Mouse (Mus musculus) ES-E14 (cell line): ENCODE measurements at regions not wholly inside any gene's neighbourhood (a gene's known extent, or its start where the extent isn't known, plus 50 kb on each side); places are given as distances from the start of the nearest gene placed in this dataset.

Experiments
- DNase-seq: peaks from one replicate; pipeline ENCODE4 v3.0.0-alpha.2; 2013; ENCODE audit warnings: low read depth, low spot score
- H3K27ac ChIP-seq: 2 replicates; pipeline ENCODE4 v1.5.1; 2012; ENCODE audit warnings: low read depth, mild to moderate bottlenecking, low read length, moderate library complexity, mixed read lengths; ENCODE audit not compliant: poor library complexity, insufficient read depth, severe bottlenecking
- H3K36me3 ChIP-seq: 2 replicates; pipeline ENCODE4 v1.6.1; 2012; ENCODE audit warnings: mild to moderate bottlenecking, low read length, moderate library complexity, mixed read lengths; ENCODE audit not compliant: control insufficient read depth, poor library complexity, insufficient read depth, severe bottlenecking
- H3K4me1 ChIP-seq, 2 experiments: fragments of 150-350 bp in 1 of 2; sonication (generic) in 1 of 2; 2 replicates each; pipeline ENCODE4 v1.6.1; 2012; ENCODE audit warnings: low read length in 2 of 2, mild to moderate bottlenecking in 1 of 2, mixed read lengths in 1 of 2; ENCODE audit not compliant: control insufficient read depth in 2 of 2, insufficient read depth in 2 of 2, poor library complexity in 1 of 2
- H3K4me3 ChIP-seq, 2 experiments: fragments of 150-350 bp in 1 of 2; sonication (generic) in 1 of 2; 2 replicates each; pipeline ENCODE4 v1.5.1; 2012; ENCODE audit warnings: low read length in 2 of 2, low read depth in 1 of 2, mild to moderate bottlenecking in 1 of 2, mixed read lengths in 1 of 2; ENCODE audit not compliant: insufficient read depth in 1 of 2, poor library complexity in 1 of 2, severe bottlenecking in 1 of 2
- H3K9ac ChIP-seq: 2 replicates; pipeline ENCODE4 v1.6.1; 2012; ENCODE audit warnings: low read depth, mild to moderate bottlenecking, low read length, mixed read lengths; ENCODE audit not compliant: poor library complexity, insufficient read depth, severe bottlenecking
- H3K9me3 ChIP-seq: fragments of 150-350 bp; sonication (generic); 2 replicates; pipeline ENCODE4 v1.6.1; 2012; ENCODE audit warnings: low read depth, mild to moderate bottlenecking, low read length; ENCODE audit not compliant: control insufficient read depth, insufficient read depth
- CHD2 ChIP-seq: IDR thresholded peaks from 2 replicates; pipeline ENCODE4 v1.6.1; 2014; ENCODE audit warnings: mild to moderate bottlenecking, low read depth, low read length, inconsistent platforms
- HCFC1 ChIP-seq: IDR thresholded peaks from 2 replicates; pipeline ENCODE4 v1.6.1; 2012; ENCODE audit warnings: low read length, inconsistent platforms, borderline replicate concordance; ENCODE audit not compliant: insufficient read depth
- MAFK ChIP-seq: IDR thresholded peaks from 2 replicates; pipeline ENCODE4 v1.6.1; 2014; ENCODE audit warnings: mild to moderate bottlenecking, low read depth, low read length, inconsistent platforms; ENCODE audit not compliant: insufficient read depth
- ZC3H11A ChIP-seq: IDR thresholded peaks from 2 replicates; pipeline ENCODE4 v1.6.1; 2012; ENCODE audit warnings: low read depth, mild to moderate bottlenecking, inconsistent platforms, low read length, borderline replicate concordance
- ZNF384 ChIP-seq: IDR thresholded peaks from 2 replicates; pipeline ENCODE4 v1.6.1; 2012; ENCODE audit warnings: low read depth, low read length, inconsistent platforms
- in situ Hi-C, 2 experiments: fragments of 600-800 bp; cut with MboI; formaldehyde crosslinking; loops; one replicate each; pipeline ENCODE4 v1.15.1; 2025; ENCODE audit warnings: low sequenced_read_pairs in 2 of 2, inconsistent platforms in 1 of 2; ENCODE audit not compliant: unreplicated experiment in 2 of 2

DNA sequence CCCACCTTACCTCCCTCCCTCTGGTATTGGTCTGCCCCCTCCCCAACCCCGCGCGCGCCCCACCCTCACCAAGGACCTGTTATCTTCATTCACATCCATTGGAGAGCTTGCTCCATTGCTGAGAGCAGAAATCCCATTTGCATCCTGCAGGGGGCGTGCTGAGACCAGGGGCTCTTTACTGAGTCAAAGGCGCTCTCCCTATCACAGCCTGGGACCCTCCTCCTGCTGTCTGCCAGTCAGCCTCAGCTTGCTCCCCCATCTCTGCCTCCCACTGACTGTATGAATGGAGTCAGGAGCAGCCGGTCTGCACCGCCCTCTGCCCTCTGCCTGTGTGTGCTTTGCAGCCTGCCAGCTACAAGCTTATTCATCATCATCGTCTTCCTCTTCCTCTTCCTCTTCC, 221.5 kb upstream of the Mocs1 start:
- no peak overlapping the region for H3K27ac ChIP-seq
- peak; percentile 59 for DNase-seq
- in situ Hi-C loops: no loop called here

GRCm38 (mm10) chr17:49208315-49208820, 219.8 kb upstream of the Mocs1 start:
- Histone ChIP-seq H3K27ac (no peak overlapping the region), H3K36me3 (no peaks in the 10 kb centered on the region), H3K9me3 (no peaks in the 10 kb centered on the region), H3K9ac (no peak overlapping the region), H3K4me3 (no peak overlapping the region), H3K4me1 (peaks cover 0 to 9% of the 10 kb centered on the region in 2 experiments; a peak in 2 of 4 replicates)
- in situ Hi-C loops: no loop called here
- TF ChIP-seq ZC3H11A (no peak), MAFK (no peak), HCFC1 (no peak), ZNF384 (no peak), CHD2 (no peak)
- peak; percentile 30 for DNase-seq

More for the DNA sequence above, 221.5 kb upstream of the Mocs1 start:
- Histone ChIP-seq H3K4me3 (no peak overlapping the region), H3K9ac (no peak overlapping the region), H3K36me3 (no peaks in the 10 kb centered on the region), H3K9me3 (no peaks in the 10 kb centered on the region), H3K4me1 (peaks cover 0 to 9% of the 10 kb centered on the region in 2 experiments; a peak in 2 of 4 replicates)
- TF ChIP-seq ZNF384: no peak
- TF ChIP-seq MAFK: no peak
- TF ChIP-seq HCFC1: no peak
- 0 out of 2 replicates have a peak, but pooled peaks have one; percentile 5 for TF ChIP-seq ZC3H11A

- in situ Hi-C loops: no loop called here
- Histone ChIP-seq H3K9me3 (no peaks in the 10 kb centered on the region), H3K4me3 (no peak overlapping the region), H3K4me1 (no peaks in the 10 kb centered on the region), H3K27ac (no peak overlapping the region), H3K36me3 (no peaks in the 10 kb centered on the region), H3K9ac (no peak overlapping the region)
- no peak for DNase-seq
- TF ChIP-seq MAFK (no peak), ZNF384 (no peak), HCFC1 (no peak), CHD2 (no peak), ZC3H11A (no peak)
These were observed 215.2 kb upstream of the Mocs1 start for GRCm38 (mm10) chr17:49212918-49213317.

- no peak for DNase-seq
- no peak for TF ChIP-seq HCFC1
- TF ChIP-seq CHD2: no peak
- TF ChIP-seq ZNF384: no peak
- no peak for TF ChIP-seq MAFK
- TF ChIP-seq ZC3H11A: no peak
- Histone ChIP-seq H3K4me1 (no peaks in the 10 kb centered on the region), H3K4me3 (no peak overlapping the region), H3K27ac (no peak overlapping the region), H3K9ac (no peak overlapping the region), H3K9me3 (no peaks in the 10 kb centered on the region), H3K36me3 (no peaks in the 10 kb centered on the region)
- in situ Hi-C loops: no loop called here
These were observed 212.9 kb upstream of the Mocs1 start for GRCm38 (mm10) chr17:49215281-49215680.
